Mouse (Mus musculus) embryonic fibroblast, embryonic 13.5 days (primary cell): ENCODE data around the gene Gm20509.

Source experiments
- CTCF ChIP-seq: IDR thresholded peaks from 2 replicates; pipeline ENCODE4 v1.5.1; 2011; ENCODE audit warnings: mild to moderate bottlenecking, control low read depth, low read length, moderate library complexity, borderline replicate concordance; ENCODE audit not compliant: insufficient read depth
- POLR2A ChIP-seq: IDR thresholded peaks from 2 replicates; pipeline ENCODE4 v1.6.1; 2011; ENCODE audit warnings: low read depth, mild to moderate bottlenecking, control low read depth, low read length, moderate library complexity

GRCm38 (mm10) chr9:73094580-73094979, 7.7 kb upstream of the Gm20509 start:
- TF ChIP-seq CTCF = no peak
- TF ChIP-seq POLR2A = no peak
